Mouse (Mus musculus) lung, adult 2 months (tissue): ENCODE data around the gene Pla2g2d.

ENCODE experiments used
- CTCF ChIP-seq: fragments of 200-500 bp; IDR thresholded peaks from 2 replicates; pipeline ENCODE4 v1.5.1; 2011; ENCODE audit warnings: mild to moderate bottlenecking, low read length, control low read depth; ENCODE audit not compliant: insufficient read depth
- POLR2A ChIP-seq: fragments of 200-500 bp; IDR thresholded peaks from 2 replicates; pipeline ENCODE4 v1.6.1; 2011; ENCODE audit warnings: low read depth, mild to moderate bottlenecking, control low read depth, low read length, borderline replicate concordance; ENCODE audit errors: extremely low read depth

- no peak for TF ChIP-seq POLR2A
- no peak for TF ChIP-seq CTCF
These were observed 4.8 kb downstream of the Pla2g2d start for GRCm38 (mm10) chr4:138780300-138780699.
